Mouse (Mus musculus) brain, embryonic 14.5 days (tissue): ENCODE results near the gene Zfp30.

Experiments used
- CTCF ChIP-seq: fragments of 200-500 bp; IDR thresholded peaks from 2 replicates; pipeline ENCODE4 v1.5.1; 2012; ENCODE audit warnings: inconsistent platforms, mild to moderate bottlenecking, moderate library complexity, borderline replicate concordance; ENCODE audit not compliant: insufficient read depth, insufficient read length; ENCODE audit errors: extremely low read depth
- POLR2A ChIP-seq: fragments of 200-500 bp; IDR thresholded peaks from 2 replicates; pipeline ENCODE4 v1.6.1; 2012; ENCODE audit warnings: mild to moderate bottlenecking, inconsistent platforms, borderline replicate concordance; ENCODE audit not compliant: poor library complexity, insufficient read depth, insufficient read length, severe bottlenecking; ENCODE audit errors: extremely low read depth

- TF ChIP-seq POLR2A = no peak
- no peak for TF ChIP-seq CTCF
Measured at GRCm38 (mm10) chr7:29785023-29785422, 1.2 kb downstream of the Zfp30 start.
